Mouse (Mus musculus): ENCODE results near the gene Supt5.

DNA sequence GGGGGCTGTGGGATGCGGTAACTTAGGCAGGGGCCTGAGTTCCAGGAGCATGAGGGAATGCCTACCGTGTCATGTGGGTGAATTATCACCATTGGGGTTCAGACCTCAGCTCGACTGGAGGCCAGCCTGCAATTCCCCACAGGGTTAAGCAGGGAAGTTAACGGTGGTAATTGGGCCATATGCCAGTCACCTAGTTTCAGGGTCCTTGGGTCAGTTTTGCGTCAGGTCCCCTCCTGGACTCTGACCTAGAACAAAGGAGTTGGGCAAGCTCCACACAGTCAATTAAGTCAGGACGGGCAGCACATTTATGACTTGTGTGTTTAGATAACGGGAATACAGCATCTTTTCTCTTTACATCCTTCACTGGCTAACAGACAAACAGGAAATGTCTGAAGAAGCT lies 2.8 kb upstream of the Supt5 start:
- TF ChIP-seq CTCF (IDR thresholded peaks at IDR 0.05; ENCODE audit: low read depth) = no peak
- no peak for TF ChIP-seq EP300 (IDR thresholded peaks at IDR 0.05; ENCODE audit: low read depth)
